Mouse (Mus musculus) retina, adult 2 months (tissue): ENCODE measurements at regions not wholly inside any gene's neighbourhood (a gene's known extent, or its start where the extent isn't known, plus 50 kb on each side); places are given as distances from the start of the nearest gene placed in this dataset.
A peak's percentile ranks its signal among the peaks of the same experiment; 100 is the strongest.

ENCODE experiments used
- DNase-seq: peaks from one replicate; pipeline ENCODE4 v3.0.0-alpha.2; 2012; ENCODE audit warnings: low read depth, low spot score

- DNase-seq = no peak
Measured at GRCm38 (mm10) chr6:139391307-139391706, 110.5 kb downstream of the Rergl start.

DNA sequence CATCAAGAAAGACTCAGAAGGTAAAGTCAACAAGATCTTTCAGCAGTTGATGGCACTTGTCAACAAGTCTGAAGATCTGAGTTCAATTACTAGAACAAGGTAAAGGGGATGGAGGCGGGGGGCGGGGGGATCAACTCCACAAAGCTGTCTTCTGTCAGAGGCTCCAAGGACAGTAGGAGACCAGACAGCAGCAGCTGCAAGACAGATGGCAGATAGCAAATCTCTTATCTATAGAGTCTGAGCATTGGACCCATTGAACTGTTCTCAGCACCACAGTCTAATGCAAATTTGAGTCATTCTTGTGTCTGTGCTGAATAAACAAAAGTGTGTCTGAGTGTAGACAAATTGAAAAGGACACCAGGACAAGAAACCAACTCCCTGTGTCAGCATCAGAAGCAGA is 150.8 kb downstream of the Rergl start:
- no peak for DNase-seq

DNA sequence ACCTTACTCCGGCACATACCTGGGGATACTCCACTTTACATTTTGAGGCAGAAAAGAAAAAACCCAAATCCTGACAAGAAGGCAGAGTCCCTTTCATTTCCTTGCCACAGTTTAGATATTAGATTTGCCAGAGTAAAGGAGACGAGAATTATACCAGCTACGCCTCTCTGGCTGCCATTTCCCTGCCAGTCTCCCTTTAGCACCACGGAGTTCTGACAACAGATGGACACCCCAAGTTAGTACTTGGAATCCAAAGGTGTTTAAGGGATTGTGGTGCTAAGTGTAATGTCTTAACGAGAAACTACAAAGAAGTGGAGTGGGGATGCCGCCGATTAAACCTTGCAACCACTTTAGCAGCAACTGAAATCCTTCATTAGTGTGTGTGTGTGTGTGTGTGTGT is 176.6 kb downstream of the Rergl start:
- DNase-seq = no peak

DNA sequence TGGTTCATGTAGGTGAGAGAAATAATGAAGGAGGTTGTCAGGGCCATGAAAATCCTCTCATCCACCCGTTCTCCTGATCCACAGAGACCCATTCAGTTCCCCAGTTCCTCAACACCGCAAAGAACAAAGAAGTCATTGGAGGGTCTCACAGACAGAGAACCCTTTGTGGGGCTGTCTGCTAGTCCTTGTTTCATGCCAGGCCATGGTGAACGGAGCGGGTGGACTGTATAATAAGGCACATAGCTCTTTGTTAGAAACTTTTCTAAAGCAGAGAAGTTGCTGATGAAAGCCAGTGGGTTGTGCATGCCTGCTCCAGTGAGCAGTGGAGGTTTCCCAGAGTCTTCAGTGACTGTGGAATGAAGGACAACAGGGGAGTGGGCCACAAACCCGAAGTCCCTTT is 194.1 kb downstream of the Rergl start:
- no peak for DNase-seq

GRCm38 (mm10) chr6:139304306-139304705 is 197.5 kb downstream of the Rergl start:
- no peak for DNase-seq

GRCm38 (mm10) chr6:139295701-139296100 is 206.1 kb downstream of the Rergl start:
- DNase-seq = no peak

GRCm38 (mm10) chr6:139279093-139279492 is 222.7 kb downstream of the Rergl start:
- DNase-seq = no peak

DNA sequence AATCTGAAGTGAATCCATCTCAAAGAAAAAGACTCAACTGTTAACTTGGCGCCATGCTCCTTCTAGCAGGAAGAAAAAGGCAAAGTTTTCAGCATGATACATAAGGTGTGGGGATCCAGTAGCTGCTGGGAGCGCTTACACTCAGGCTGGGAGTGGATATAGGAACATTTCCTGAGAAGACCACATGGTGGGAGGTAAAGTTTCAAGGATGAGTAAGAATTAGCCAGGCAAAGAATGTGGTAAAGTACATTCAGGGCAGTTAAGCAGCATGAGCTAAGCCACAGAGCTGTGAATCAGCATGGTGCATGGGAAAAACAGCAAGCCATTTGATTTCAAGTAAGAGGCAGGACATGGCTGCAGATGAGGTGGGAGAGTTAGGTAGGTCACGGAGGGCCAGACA is 226.3 kb downstream of the Rergl start:
- no peak for DNase-seq

DNA sequence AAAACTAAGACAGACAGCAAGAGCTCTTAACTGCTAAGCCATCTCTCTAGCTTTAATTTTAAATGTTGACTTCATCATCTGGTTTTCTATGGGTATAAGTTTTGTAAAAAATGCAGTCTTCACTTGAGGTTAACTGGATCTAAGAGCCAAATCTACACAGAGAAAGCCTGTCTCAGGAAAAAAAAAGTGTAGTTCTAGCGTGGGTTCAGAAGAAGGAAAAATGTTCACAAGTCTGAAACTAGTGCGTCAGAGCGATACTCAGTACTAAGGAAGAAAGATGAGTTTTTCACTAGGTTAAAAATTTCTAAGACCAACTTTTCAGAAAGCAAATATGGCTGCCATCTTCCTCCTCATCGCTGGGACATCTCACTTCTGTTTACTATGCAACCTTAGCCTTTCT is 248.1 kb downstream of the Rergl start:
- no peak for DNase-seq

- peak; percentile 26 for DNase-seq
Measured at GRCm38 (mm10) chr6:139248920-139249547, 252.7 kb downstream of the Rergl start.

DNA sequence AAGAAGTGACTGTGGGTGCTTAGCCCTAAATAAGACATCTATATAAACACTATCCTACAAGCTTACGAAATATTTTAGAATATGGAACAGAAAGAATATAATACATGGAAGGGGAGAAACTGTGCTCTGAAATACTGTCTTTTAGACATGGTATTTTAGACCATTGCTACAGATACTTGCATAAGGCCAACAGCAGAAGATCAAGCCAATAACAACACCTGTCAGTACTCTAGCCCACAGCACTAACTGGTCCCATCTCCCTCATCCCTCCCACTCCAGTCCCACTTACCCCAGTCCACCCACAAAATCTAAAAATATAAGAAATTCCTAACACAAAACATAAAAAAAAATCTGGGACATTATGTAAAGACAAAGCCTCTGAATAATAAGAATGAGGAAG is 275.6 kb downstream of the Rergl start:
- no peak for DNase-seq

DNA sequence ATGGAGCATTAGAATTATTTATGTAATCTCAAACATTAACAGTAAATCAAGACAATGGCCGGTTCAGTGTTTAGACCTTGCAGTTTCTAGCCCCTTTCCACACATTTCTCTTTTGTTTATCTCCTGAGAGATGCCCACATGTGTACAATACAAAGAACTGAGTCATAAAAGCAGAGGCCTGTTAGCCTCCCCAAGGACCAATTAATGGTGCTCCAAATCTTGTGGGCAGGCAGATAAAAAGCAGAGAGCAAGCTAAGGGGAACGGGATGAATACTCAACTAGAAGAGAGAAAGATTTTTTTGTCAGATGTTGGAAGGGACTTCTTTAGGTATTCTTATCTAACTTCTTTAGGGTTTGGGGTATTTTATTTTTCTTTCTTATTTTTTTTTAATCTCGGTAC is 287.3 kb downstream of the Rergl start:
- DNase-seq = no peak

DNA sequence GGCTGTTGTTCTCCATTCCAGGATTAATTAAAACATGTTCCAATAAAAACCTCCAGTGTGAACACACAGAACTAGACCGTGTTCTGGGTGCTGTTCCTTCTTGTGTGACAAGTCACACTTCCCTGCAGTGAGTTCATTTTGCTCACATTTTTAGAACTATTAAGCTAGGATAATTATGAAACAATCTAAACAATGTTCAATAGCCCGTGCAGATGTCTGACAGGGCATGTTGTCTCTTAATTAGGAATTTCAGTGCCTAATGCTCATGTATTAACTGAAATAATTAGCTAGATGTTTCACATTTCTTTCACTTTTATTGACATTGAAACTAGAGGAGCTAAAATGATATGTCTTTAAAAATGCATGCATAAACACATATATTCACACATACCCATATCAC is 291.5 kb downstream of the Rergl start:
- DNase-seq = no peak

- no peak for DNase-seq
Measured at GRCm38 (mm10) chr6:139198601-139199000, 303.2 kb downstream of the Rergl start.

- DNase-seq = no peak
Measured at GRCm38 (mm10) chr6:139186431-139186830, 315.3 kb downstream of the Rergl start.

- DNase-seq = no peak
Measured at GRCm38 (mm10) chr6:139160352-139160751, 341.4 kb downstream of the Rergl start.

DNA sequence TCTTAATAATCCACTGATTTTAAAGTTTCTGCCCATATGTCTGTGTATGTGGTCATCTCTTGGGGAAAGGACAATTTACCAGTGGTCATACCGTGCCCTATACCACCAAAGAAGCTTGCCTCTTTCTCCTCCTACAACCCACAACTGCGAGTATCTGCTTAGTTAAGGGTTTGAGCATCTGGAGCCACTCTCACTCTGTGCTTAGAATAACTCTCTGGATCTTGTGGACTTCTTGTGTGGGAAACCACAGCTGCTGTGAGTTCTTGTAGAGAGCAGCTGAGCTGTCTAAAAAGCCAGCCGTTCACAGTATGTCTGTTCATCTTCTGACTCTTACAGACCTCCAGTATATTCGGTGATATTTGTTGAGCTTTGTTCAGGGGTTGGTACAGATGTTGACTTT is 342.0 kb downstream of the Rergl start:
- DNase-seq = no peak

DNA sequence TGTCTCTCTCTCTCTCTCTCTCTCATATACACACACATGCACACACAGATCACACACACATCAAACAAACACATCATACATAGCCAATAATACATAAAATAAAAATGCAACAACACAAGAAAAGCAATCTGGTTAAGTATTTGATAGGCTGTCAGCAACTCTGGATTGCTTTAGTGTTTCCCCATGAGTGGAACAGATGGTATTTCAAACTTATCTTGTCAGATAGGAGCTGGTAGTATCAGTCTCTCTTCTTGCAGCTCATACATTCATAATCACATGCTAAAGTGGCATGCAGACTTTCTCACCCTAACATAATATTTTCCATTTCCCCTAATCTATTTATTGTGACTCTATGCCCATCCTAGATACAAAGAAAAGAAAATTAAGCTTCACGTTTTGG is 347.0 kb downstream of the Rergl start:
- DNase-seq = no peak

DNA sequence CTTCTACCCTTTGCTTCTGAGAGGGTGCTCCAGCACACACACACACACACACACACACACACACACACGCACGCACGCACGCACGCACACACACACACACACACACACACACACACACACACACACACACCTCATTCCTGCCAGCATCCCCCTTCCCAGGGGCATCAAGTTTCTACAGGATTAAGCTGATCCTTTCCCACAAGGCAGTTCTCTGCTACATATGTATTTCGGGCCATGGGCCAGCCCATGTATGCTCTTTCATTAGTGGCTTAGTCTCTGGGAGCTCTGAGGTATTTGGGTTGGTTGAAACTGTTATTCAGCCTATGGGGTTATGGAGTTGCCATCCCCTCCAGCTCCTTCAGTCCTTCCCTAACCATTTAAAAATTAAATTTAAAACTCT is 366.1 kb downstream of the Rergl start:
- DNase-seq = no peak

GRCm38 (mm10) chr6:139132083-139132679 is 369.6 kb downstream of the Rergl start:
- DNase-seq = no peak

DNA sequence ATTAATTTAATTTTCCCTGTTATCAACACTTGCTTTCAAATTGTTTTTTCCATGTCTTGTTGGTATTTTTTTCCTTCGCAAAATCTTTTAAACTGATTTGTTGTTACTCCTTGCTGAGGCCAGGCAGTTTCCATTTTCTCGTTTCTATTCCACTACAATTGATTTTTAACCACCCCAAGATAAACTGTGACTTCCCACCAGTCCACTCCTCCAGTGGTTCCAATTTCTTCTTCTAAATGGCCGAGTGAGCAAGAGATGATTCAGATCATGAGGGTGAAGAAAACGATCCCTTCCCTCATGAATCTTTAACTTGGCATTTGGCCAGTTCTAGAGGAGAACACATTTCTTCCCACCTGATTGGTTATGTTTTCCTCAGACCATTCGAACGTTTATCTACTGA is 393.5 kb downstream of the Rergl start:
- DNase-seq = no peak

DNA sequence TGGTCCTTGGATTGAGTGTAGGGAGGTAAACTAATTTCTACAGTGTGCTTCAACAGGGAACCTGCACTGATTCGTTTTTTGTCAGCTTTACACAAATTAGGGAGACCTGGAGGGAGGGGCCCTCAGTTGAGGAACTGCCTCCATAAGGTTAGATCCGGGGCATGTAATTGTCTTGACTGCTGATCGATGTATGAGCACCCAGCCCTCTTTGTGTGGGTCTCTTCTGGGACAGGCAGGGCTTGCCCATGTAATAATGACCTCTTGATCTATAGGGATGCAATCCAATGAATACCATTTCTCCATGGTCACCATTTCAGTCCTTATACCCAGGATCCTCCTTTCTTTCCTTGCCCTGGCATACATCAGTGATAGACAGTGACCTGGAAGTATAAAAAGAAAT is 398.4 kb downstream of the Rergl start:
- no peak for DNase-seq

- DNase-seq = no peak
Measured at GRCm38 (mm10) chr6:139099273-139099672, 402.5 kb downstream of the Rergl start.

- no peak for DNase-seq
Measured at GRCm38 (mm10) chr6:139075433-139075832, 417.1 kb upstream of the Igbp1b start.
